Mouse (Mus musculus) thymus, adult 2 months (tissue): Measurements from ENCODE around the gene Per1.

ENCODE experiments used
- CTCF ChIP-seq: fragments of 200-500 bp; IDR thresholded peaks from 2 replicates; pipeline ENCODE4 v1.5.1; 2012; ENCODE audit warnings: mild to moderate bottlenecking, control low read depth, low read length, moderate library complexity, borderline replicate concordance; ENCODE audit not compliant: control insufficient read depth, poor library complexity, insufficient read depth; ENCODE audit errors: extremely low read depth
- POLR2A ChIP-seq: fragments of 200-500 bp; IDR thresholded peaks from 2 replicates; pipeline ENCODE4 v1.6.1; 2012; ENCODE audit warnings: mild to moderate bottlenecking, low read length, control low read depth, moderate library complexity; ENCODE audit not compliant: control insufficient read depth, poor library complexity, insufficient read depth; ENCODE audit errors: extremely low read depth

GRCm38 (mm10) chr11:69133923-69134621, 39.1 kb downstream of the Per1 start:
- no peak for TF ChIP-seq POLR2A
- TF ChIP-seq CTCF: peak; percentile 49; the same call in 1 of the 2 replicates
